Mouse (Mus musculus) embryonic fibroblast, embryonic 13.5 days (primary cell): Measurements from ENCODE around the gene Gm12845.

Source experiments
- CTCF ChIP-seq: IDR thresholded peaks from 2 replicates; pipeline ENCODE4 v1.5.1; 2011; ENCODE audit warnings: mild to moderate bottlenecking, control low read depth, low read length, moderate library complexity, borderline replicate concordance; ENCODE audit not compliant: insufficient read depth
- POLR2A ChIP-seq: IDR thresholded peaks from 2 replicates; pipeline ENCODE4 v1.6.1; 2011; ENCODE audit warnings: low read depth, mild to moderate bottlenecking, control low read depth, low read length, moderate library complexity

DNA sequence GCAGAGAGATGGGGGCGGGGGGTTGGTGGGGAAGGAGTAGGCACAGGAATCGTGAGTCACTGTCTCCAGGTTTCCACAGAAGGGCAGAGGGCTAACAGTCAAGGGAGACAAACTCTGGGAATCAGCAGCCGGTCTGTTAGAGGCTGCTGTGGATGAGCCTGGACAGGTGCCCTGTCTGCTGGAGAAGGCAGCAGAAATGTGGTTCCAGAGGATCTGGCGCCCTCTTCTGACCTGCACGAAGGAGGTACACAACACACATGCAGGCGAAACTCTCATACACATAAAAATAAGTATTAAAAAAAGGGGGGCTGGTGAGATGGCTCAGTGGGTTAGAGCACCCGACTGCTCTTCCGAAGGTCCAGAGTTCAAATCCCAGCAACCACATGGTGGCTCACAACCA lies 13.3 kb downstream of the Gm12845 start:
- TF ChIP-seq CTCF = peak; percentile 49; the same call in 1 of the 2 replicates
- no peak for TF ChIP-seq POLR2A
